Mouse (Mus musculus): ENCODE measurements around the gene Mettl27.
"Not testable (repeated sequence)": the region's sequence is repeated elsewhere in the genome, so short reads cannot be mapped to it uniquely, and the experiment has no call there.

Mettl27 gene

DNA sequence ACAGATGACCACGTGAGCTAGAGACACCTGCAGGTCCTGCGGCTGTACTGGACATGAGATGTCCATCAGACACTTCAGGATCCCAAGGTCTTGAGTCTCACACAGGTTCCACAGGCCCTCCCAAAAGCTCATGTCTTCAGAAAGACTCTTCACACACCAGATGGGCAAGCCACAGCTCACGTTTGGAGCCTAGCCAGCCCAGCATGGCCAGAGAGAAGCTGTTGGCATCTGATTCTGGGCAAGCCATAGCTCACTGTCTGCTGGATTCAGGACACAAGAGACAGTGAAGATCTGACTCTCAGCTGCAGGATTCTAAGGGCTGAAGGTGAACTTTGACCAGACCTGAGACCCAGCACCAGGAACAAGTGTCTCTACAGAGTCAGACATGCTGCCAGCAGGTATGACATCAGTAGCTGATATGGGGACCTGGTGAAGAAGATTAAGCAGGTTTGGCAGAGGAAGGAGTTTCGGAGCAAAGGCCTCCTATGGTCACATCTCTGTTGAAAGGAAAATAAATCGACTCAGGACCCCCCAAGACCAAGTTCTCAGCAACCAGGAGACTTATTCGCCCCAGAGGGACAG is 12.0 kb upstream of the Mettl27 start:
- in situ Hi-C loops (cut with MboI, MseI), result no loop called here

GRCm38 (mm10) chr5:134921106-134921505 is 11.1 kb upstream of the Mettl27 start:
- in situ Hi-C loops (cut with MboI, MseI), result no loop called here

DNA sequence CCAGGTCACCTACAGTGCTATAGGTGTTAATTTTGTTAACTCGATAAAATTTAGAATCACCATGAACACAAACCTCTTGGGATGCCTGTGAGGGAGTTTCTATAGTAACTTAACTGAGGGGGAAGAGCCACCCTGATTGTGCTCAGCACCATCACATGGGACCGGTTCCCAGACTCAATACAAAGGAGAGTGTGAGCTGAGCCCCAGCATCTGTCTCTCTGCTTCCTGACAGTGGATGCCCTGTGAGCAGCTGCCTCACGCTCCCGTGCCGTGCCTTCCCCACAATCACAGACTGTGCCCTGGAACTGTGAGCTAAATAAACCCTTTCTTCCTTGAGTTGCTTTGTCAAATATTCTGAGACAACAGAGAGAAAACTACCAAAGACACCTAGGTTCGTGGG is 9.0 kb upstream of the Mettl27 start:
- in situ Hi-C loops (cut with MboI, MseI), result no loop called here

DNA sequence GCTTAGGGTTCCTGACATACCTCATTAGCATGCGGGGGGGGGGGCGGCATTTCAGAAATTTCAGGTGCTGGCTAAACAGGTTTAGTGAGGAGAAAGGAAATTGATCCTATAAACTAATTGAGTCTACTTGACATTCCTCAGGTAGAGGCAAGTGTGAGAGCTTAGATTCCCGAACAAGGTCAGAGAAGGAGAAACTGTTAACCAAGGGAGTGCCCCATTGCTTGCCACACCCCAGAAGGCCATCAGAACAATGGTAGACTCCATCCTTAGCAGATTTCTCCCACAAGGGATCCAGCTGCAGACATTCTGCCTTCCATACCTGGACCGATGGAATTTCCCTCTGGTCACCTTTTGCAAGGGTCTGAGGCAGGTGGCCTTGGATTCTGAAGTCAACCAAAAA is 5.4 kb upstream of the Mettl27 start:
- in situ Hi-C loops (cut with MboI, MseI), result no loop called here

- in situ Hi-C loops (cut with MboI, MseI), result no loop called here
Observed at GRCm38 (mm10) chr5:134929988-134930387, 2.2 kb upstream of the Mettl27 start.

GRCm38 (mm10) chr5:134932903-134933276 is 722 bp downstream of the Mettl27 start:
- in situ Hi-C loops (cut with MboI, MseI), result no loop called here

GRCm38 (mm10) chr5:134933281-134933680 is 1.1 kb downstream of the Mettl27 start:
- in situ Hi-C loops (cut with MboI, MseI), result no loop called here

DNA sequence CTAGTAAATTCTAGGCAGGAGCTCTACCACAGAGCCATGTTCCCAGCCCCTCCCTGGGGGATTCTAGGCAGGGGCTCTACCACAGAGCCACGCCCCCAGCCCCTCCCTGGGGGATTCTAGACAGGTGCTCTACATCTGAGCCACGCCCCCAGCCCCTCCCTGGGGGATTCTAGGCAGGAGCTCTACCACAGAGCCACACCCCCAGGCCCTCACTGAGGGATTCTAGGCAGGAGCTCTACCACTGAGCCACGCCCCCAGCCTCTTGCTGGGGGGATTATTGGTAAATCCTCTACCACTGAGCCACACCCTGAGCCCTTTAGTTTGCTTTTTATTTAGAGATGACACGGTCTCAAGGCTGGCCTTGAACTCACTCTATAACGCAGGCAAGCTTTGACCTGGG is 1.5 kb downstream of the Mettl27 start:
- in situ Hi-C loops (cut with MboI, MseI), result not testable (repeated sequence)

DNA sequence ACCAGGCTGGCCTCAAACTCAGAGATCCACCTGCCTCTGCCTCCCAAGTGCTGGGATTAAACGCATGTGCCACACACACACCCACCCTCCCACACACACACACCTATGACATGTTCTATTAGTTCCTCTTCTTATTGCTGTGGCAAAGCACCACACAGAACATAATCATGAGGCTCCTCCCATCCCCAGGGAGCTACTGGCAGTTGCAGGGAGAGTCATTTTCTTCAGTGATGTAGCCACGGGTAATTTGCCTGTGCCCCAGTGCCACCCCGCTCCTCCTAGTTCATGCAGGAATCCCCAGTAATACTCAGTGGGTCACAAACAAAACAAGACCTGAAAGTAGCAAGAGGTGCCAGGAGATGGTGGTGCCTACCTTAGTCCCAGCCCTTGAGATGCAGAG is 2.5 kb downstream of the Mettl27 start:
- in situ Hi-C loops (cut with MboI, MseI), result no loop called here

DNA sequence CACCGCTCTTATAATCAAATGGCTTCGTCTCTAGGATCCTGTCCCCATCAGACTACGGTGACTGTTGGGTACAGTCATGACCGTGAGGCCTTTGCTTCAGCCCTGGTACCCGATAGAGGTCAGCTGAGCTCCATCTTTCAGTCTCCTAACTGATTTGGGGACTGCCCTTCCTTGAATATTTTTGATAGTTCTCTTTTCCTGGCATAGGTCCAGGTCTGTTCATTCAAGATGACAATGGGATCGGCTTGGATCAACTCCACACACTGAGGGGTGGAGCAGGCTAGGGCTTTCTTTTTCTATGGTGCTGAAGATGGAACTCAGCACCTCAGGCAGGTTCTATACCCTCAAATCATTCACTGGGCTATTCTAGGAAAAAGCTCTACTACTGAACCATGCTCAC is 3.9 kb downstream of the Mettl27 start:
- in situ Hi-C loops (cut with MboI, MseI), result no loop called here

- in situ Hi-C loops (cut with MboI, MseI), result no loop called here
Observed at GRCm38 (mm10) chr5:134936626-134937185, 4.5 kb downstream of the Mettl27 start.

GRCm38 (mm10) chr5:134939069-134939468 is 6.9 kb downstream of the Mettl27 start:
- in situ Hi-C loops (cut with MboI, MseI), result no loop called here

DNA sequence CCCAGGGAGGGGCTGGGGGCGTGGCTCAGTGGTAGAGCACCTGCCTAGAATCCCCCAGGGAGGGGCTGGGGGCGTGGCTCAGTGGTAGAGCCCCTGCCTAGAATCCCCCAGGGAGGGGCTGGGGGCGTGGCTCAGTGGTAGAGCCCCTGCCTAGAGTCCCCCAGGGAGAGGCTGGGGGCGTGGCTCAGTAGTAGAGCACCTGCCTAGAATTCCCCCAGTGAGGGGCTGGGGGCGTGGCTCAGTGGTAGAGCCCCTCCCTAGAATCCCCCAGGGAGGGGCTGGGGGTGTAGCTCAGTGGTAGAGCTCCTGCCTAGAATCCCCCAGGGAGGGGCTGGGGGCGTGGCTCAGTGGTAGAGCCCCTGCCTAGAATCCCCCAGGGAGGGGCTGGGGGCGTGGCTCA is 7.4 kb downstream of the Mettl27 start:
- in situ Hi-C loops (cut with MboI, MseI), result not testable (repeated sequence)

- in situ Hi-C loops (cut with MboI, MseI), result loop anchor here (5.0 kb wide), 1 partner anchor 499 kb away; no protein-coding TSS in a partner anchor
Observed at GRCm38 (mm10) chr5:134941472-134942209, 9.5 kb downstream of the Mettl27 start.

DNA sequence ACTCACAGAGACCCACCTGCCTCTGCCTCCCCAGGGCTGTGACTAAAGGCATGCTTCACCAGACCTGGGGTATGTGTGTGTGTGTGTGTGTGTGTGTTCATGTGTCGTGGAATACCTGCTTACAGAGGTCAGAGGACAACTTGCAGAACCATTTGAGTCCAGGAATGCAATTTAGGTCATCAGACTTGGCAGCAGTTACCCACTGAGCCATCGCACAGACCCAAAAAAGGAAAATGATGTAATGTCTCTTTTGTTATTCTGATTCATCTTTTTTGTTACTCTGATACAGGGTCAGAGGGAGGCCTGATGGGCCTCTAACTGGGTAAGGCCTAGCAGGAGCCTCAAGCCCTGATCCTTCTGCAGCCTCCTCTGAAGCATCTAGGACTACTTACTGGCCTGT is 10.6 kb downstream of the Mettl27 start:
- in situ Hi-C loops (cut with MboI, MseI), result loop anchor here (5.0 kb wide), 1 partner anchor 500 kb away; no protein-coding TSS in a partner anchor

- in situ Hi-C loops (cut with MboI, MseI), result loop anchor here (5.0 kb wide), 1 partner anchor 502 kb away; no protein-coding TSS in a partner anchor
Observed at GRCm38 (mm10) chr5:134944179-134944578, 12.0 kb downstream of the Mettl27 start.

DNA sequence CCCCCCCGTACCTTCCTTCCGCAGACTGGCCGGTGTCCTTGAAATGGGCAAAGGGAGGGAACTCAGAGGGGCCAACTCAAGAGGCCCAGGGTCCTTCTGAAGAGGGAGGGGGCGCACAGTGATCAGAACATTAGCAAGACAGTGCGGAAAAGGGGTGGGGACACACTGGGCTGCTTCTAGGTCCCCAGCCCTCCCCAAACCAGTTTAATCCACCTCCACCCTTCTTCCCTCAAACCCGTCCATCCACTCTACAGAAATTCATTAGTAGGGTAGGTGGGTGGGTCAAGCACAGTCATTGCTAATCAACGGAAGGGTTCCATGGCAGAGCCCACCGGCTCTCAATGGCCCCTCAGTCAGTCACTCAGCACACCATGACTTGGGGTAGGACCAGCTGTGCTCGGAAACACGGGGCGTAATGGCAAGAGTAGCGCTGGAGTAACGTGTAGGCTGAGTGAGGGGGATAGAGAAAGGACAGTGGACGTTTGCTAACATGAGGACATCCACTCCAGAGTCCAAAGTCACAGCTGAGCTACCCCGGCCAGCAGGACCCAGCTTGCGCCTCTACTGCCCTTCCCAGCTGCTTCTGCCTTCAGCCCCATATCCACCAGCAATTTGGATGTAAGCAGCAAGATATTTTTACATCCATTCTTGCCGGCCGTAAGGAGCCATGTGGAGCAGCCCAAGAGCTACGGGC is 13.2 kb downstream of the Mettl27 start:
- in situ Hi-C loops (cut with MboI, MseI), result no loop called here

GRCm38 (mm10) chr5:134946063-134946856 is 14.1 kb downstream of the Mettl27 start:
- in situ Hi-C loops (cut with MboI, MseI), result no loop called here

- in situ Hi-C loops (cut with MboI, MseI), result no loop called here
Observed at GRCm38 (mm10) chr5:134946857-134947255, 14.7 kb downstream of the Mettl27 start, which contains the start of gene Cldn4. Gene Cldn4 (minus strand): TSS chr5:134946934.

GRCm38 (mm10) chr5:134947420-134948084 is 15.4 kb downstream of the Mettl27 start:
- in situ Hi-C loops (cut with MboI, MseI), result no loop called here

DNA sequence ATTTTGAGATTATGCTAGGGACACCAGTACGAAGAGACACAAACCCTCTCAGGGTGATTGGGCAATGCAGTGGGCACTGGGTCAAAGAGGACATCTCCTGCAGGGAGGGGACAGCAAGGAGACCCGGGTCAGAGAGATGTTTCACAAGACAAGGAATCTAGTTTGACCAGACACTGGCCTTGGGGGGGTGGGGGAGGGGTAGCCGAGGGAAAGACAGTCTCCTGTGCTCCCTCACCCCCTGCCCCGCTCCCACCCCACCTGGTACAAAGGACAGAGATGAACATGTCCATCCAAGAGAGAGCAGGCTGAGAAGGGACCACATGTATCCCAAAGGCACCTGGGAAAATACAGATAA is 15.9 kb downstream of the Mettl27 start:
- in situ Hi-C loops (cut with MboI, MseI), result no loop called here
